In genomic region chr2:32882283-32883043, GRCm38 (mm10) we compare ENCODE assay signal across 8 mouse cellular contexts. TPM values are rescaled to one million over a fixed set of nuclear protein-coding genes. Genes with fewer than 3 reads are reported as not detected.
DNase-seq lines count a peak whose midpoint lies in the region; ATAC-seq and TF ChIP-seq lines count a peak whose summit lies in the region.

No protein-coding gene starts in this region.

- 62% methylated on average over 12 of the region's 21 CpGs for WGBS in hindbrain, embryonic 15.5 days
- WGBS in liver, embryonic 14.5 days (ENCODE audit: insufficient replicate concordance): 17% methylated on average over 16 of the region's 21 CpGs
- 34% methylated on average over 21 of the region's 21 CpGs for WGBS in small intestine, adult 2 months

- no peaks in the 10 kb centered on the region for H3K36me3 ChIP-seq in hindbrain, embryonic 15.5 days
- H3K36me3 ChIP-seq in liver, embryonic 14.5 days (replicated peaks; ENCODE audit: control insufficient read depth, insufficient read depth, low read depth): no peaks in the 10 kb centered on the region
- no peaks in the 10 kb centered on the region for H3K36me3 ChIP-seq in small intestine, adult 2 months (ENCODE audit: control insufficient read depth, insufficient read depth, low read length)

- TF ChIP-seq EP300 in liver, embryonic 14.5 days (IDR thresholded peaks at IDR 0.05; ENCODE audit: low read depth): no peak

- no peaks in the 10 kb centered on the region for H3K27me3 ChIP-seq in hindbrain, embryonic 15.5 days
- no peaks in the 10 kb centered on the region for H3K27me3 ChIP-seq in liver, embryonic 14.5 days (ENCODE audit: control insufficient read depth, insufficient read depth, low read length)
- H3K27me3 ChIP-seq in small intestine, adult 2 months (ENCODE audit: control insufficient read depth, insufficient read depth, low read length): no peaks in the 10 kb centered on the region

- no peak overlapping the region for H3K4me2 ChIP-seq in hindbrain, embryonic 15.5 days
- no peak overlapping the region for H3K4me2 ChIP-seq in liver, embryonic 14.5 days (ENCODE audit: low read depth)

- no peak for DNase-seq in layer of hippocampus, adult 2 months (ENCODE audit: low spot score in 2 of 2)
- no peak for DNase-seq in layer of hippocampus, postnatal 25 days (ENCODE audit: extremely low spot score in 1 of 2, low spot score in 1 of 2)
- DNase-seq in liver, embryonic 14.5 days (ENCODE audit: low read depth in 3 of 3, low spot score in 3 of 3): no peak
- no peak for DNase-seq in ovary, adult 18-20 months (ENCODE audit: low spot score)
- no peak for DNase-seq in cerebellum, postnatal 36 days

- ATAC-seq in hindbrain, embryonic 15.5 days (ENCODE audit: low FRiP score, low read depth): no peak
- ATAC-seq in liver, embryonic 14.5 days (ENCODE audit: insufficient read depth): peak; percentile 14; the same call in 1 of the 2 replicates

- peaks cover 24% of the 10 kb centered on the region for H3K4me1 ChIP-seq in brown adipose tissue, adult 24 weeks (ENCODE audit: control insufficient read depth, insufficient read depth, insufficient read length, low read length)
- H3K4me1 ChIP-seq in hindbrain, embryonic 15.5 days (replicated peaks): peaks cover 58% of the 10 kb centered on the region
- H3K4me1 ChIP-seq in liver, embryonic 14.5 days (replicated peaks; ENCODE audit: control insufficient read depth in 2 of 2, insufficient read depth in 2 of 2, low read length in 1 of 2): peaks cover 0 to 16% of the 10 kb centered on the region in 2 experiments; a peak in 3 of 4 replicates
- H3K4me1 ChIP-seq in small intestine, adult 2 months (ENCODE audit: control insufficient read depth, insufficient read depth, insufficient read length, low read length): peaks cover 21% of the 10 kb centered on the region

- TF ChIP-seq CTCF in layer of hippocampus, adult 2 months (conservative IDR thresholded peaks at IDR 0.05): no peak
- TF ChIP-seq CTCF in liver, embryonic 14.5 days (IDR thresholded peaks at IDR 0.05; ENCODE audit: low read depth): no peak
- no peak for TF ChIP-seq CTCF in small intestine, adult 2 months (IDR thresholded peaks at IDR 0.05; ENCODE audit: extremely low read depth, insufficient read length, insufficient replicate concordance, low read depth, low read length)

- 0 out of 2 replicates have a peak overlapping the region, but pooled peaks have one; percentile 11 for H3K4me3 ChIP-seq in layer of hippocampus, adult 2 months
- H3K4me3 ChIP-seq in brown adipose tissue, adult 24 weeks (ENCODE audit: insufficient read depth, low read depth, low read length): peak overlapping the region; percentile 46
- H3K4me3 ChIP-seq in hindbrain, embryonic 15.5 days: no peak overlapping the region
- H3K4me3 ChIP-seq in liver, embryonic 14.5 days (ENCODE audit: insufficient read depth in 1 of 2, low read depth in 2 of 2, low read length in 2 of 2): no peak overlapping the region
- peak overlapping the region; percentile 28 for H3K4me3 ChIP-seq in small intestine, adult 2 months (ENCODE audit: low read depth, low read length)

- no peak for TF ChIP-seq POLR2A in small intestine, adult 2 months (IDR thresholded peaks at IDR 0.05; ENCODE audit: low read depth, low read length)

- no peaks in the 10 kb centered on the region for H3K9me3 ChIP-seq in hindbrain, embryonic 15.5 days
- H3K9me3 ChIP-seq in liver, embryonic 14.5 days (ENCODE audit: control insufficient read depth, low read length): no peaks in the 10 kb centered on the region

- H3K27ac ChIP-seq in layer of hippocampus, adult 2 months: peak overlapping the region; percentile 52
- H3K27ac ChIP-seq in brown adipose tissue, adult 24 weeks (replicated peaks; ENCODE audit: low read depth, low read length): peak overlapping the region; percentile 90
- peak overlapping the region; percentile 60 for H3K27ac ChIP-seq in hindbrain, embryonic 15.5 days (replicated peaks)
- no peak overlapping the region for H3K27ac ChIP-seq in liver, embryonic 14.5 days
- peak overlapping the region; percentile 70 for H3K27ac ChIP-seq in small intestine, adult 2 months (ENCODE audit: insufficient read depth, low read depth, low read length)

- no peak overlapping the region for H3K9ac ChIP-seq in hindbrain, embryonic 15.5 days
- no peak overlapping the region for H3K9ac ChIP-seq in liver, embryonic 14.5 days (replicated peaks)

RNA-seq across cellular contexts. Expression of gene Fam129b, which starts 6.5 kb away (rescaled TPM):
- total RNA-seq in layer of hippocampus, adult 2 months (2021): 10 to 100 TPM; 14.5 to 14.9 TPM
- total RNA-seq in layer of hippocampus, postnatal 25 days (2021): 10 to 100 TPM; 15.1 to 15.7 TPM
- polyA plus RNA-seq in brown adipose tissue, adult 24 weeks (2012; ENCODE audit: insufficient read depth, insufficient read length, missing spikeins): 4.9 and 5.9 TPM in 2 replicates
- 33.5 and 33.9 TPM in 2 replicates for polyA plus RNA-seq in hindbrain, embryonic 15.5 days (2015; fragmentation: Nextera tagmentation; extraction: Ambion mirVana)
- 5.7 and 5.9 TPM in 2 replicates for polyA plus RNA-seq in liver, embryonic 14.5 days (2012; rRNA removed)
- 2.7 and 2.9 TPM in 2 replicates for polyA plus RNA-seq in liver, embryonic 14.5 days (2014; fragmentation: Nextera tagmentation; extraction: Ambion mirVana)
- polyA plus RNA-seq in small intestine, adult 2 months (2012; rRNA removed): 19.4 and 27.2 TPM in 2 replicates

RNA-seq across cellular contexts. Expression of gene Stxbp1, which starts 35.4 kb away (rescaled TPM):
- 100 to 1,000 TPM; 550 to 603 TPM for total RNA-seq in layer of hippocampus, adult 2 months (2021)
- 100 to 1,000 TPM; 596 to 606 TPM for total RNA-seq in layer of hippocampus, postnatal 25 days (2021)
- 2.8 and 4.0 TPM in 2 replicates for polyA plus RNA-seq in brown adipose tissue, adult 24 weeks (2012; ENCODE audit: insufficient read depth, insufficient read length, missing spikeins)
- 296 and 323 TPM in 2 replicates for polyA plus RNA-seq in hindbrain, embryonic 15.5 days (2015; fragmentation: Nextera tagmentation; extraction: Ambion mirVana)
- polyA plus RNA-seq in liver, embryonic 14.5 days (2012; rRNA removed): 1.4 and 2.1 TPM in 2 replicates
- polyA plus RNA-seq in liver, embryonic 14.5 days (2014; fragmentation: Nextera tagmentation; extraction: Ambion mirVana): 2.3 and 2.6 TPM in 2 replicates
- 3.6 and 7.0 TPM in 2 replicates for polyA plus RNA-seq in small intestine, adult 2 months (2012; rRNA removed)

Comparison
In these comparisons a context has a peak if more than half of its experiments do, and no peak if none do; other contexts are left out.
1. H3K4me3 ChIP-seq: peak in layer of hippocampus, adult 2 months (single experiment), brown adipose tissue, adult 24 weeks (single experiment) and small intestine, adult 2 months (single experiment); none in hindbrain, embryonic 15.5 days (single experiment) and liver, embryonic 14.5 days (0 of 2).
2. RNA of gene Stxbp1, which starts 35.4 kb away (polyA plus RNA-seq): 296 to 323 TPM in hindbrain, embryonic 15.5 days; 3.6 to 7.0 TPM in small intestine, adult 2 months, 2.8 to 4.0 TPM in brown adipose tissue, adult 24 weeks and 1.4 to 2.6 TPM in liver, embryonic 14.5 days; every median in the first group is over 10 times any median in the second.